Mouse (Mus musculus) neural tube, embryonic 12.5 days (tissue): ENCODE measurements around the gene Efl1. TPM values are rescaled to one million over a fixed set of nuclear protein-coding genes. Genes with fewer than 3 reads are reported as not detected.
A peak's percentile ranks its signal among the peaks of the same experiment; 100 is the strongest.

Experiments used
- ATAC-seq: fragments of 200-750 bp; cut with Nextera tagmentation; 2 replicates; pipeline ENCODE4 v1.8.0; 2017; ENCODE audit warnings: low read depth, mild to moderate bottlenecking, moderate TSS enrichment, moderate library complexity; ENCODE audit not compliant: low FRiP score
- H3K27ac ChIP-seq: fragments of 300-500 bp; sonication (generic); 2 replicates; pipeline ENCODE4 v1.5.1; 2016
- H3K27me3 ChIP-seq: fragments of 300-500 bp; sonication (generic); replicated peaks from 2 replicates; pipeline ENCODE4 v1.6.1; 2016; ENCODE audit warnings: mild to moderate bottlenecking
- H3K36me3 ChIP-seq: fragments of 300-500 bp; sonication (generic); 2 replicates; pipeline ENCODE4 v1.6.1; 2016; ENCODE audit warnings: mild to moderate bottlenecking
- H3K4me1 ChIP-seq: fragments of 300-500 bp; sonication (generic); 2 replicates; pipeline ENCODE4 v1.6.1; 2016
- H3K4me2 ChIP-seq: fragments of 300-500 bp; sonication (generic); replicated peaks from 2 replicates; pipeline ENCODE4 v1.6.1; 2016; ENCODE audit warnings: mild to moderate bottlenecking
- H3K4me3 ChIP-seq: fragments of 300-500 bp; sonication (generic); 2 replicates; pipeline ENCODE4 v1.5.1; 2016
- H3K9ac ChIP-seq: fragments of 300-500 bp; sonication (generic); 2 replicates; pipeline ENCODE4 v1.6.1; 2016; ENCODE audit warnings: mild to moderate bottlenecking
- H3K9me3 ChIP-seq: fragments of 300-500 bp; sonication (generic); 2 replicates; pipeline ENCODE4 v1.6.1; 2016; ENCODE audit warnings: mild to moderate bottlenecking
- WGBS: fragments of 180-500 bp; shearing (Covaris S2); methylation state at CpG from one replicate; pipeline ENCODE4 v1.1.7; 2016; 5-methylcytosine and 5-hydroxymethylcytosine counted together
- polyA plus RNA-seq: library from polyadenylated mRNA; unstranded; fragments of >200 nt; fragmentation: Nextera tagmentation; extraction: Ambion mirVana; gene quantifications from 2 replicates; pipeline ENCODE4 v1.2.1, GENCODE M21; 2016

Efl1 gene
- polyA plus RNA-seq, 1 experiment from 2014 or later, result 19.0 TPM

GRCm38 (mm10) chr7:82691021-82691738 lies 42.8 kb downstream of the Efl1 start:
- Histone ChIP-seq H3K27me3 (no peaks in the 10 kb centered on the region), H3K9me3 (no peaks in the 10 kb centered on the region), H3K36me3 (peaks cover 32% of the 10 kb centered on the region), H3K4me2 (no peak overlapping the region), H3K4me1 (no peaks in the 10 kb centered on the region), H3K27ac (no peak overlapping the region), H3K4me3 (no peak overlapping the region), H3K9ac (no peak overlapping the region)
- ATAC-seq, result no peak
- 89% methylated on average over 6 of the region's 6 CpGs for WGBS

- H3K27ac ChIP-seq, result no peak overlapping the region
- ATAC-seq, result no peak
These were observed 49.3 kb downstream of the Efl1 start for GRCm38 (mm10) chr7:82697668-82698067.

GRCm38 (mm10) chr7:82698968-82699367 lies 50.6 kb downstream of the Efl1 start:
- Histone ChIP-seq H3K4me2 (no peak overlapping the region), H3K27ac (no peak overlapping the region), H3K9me3 (no peaks in the 10 kb centered on the region), H3K27me3 (no peaks in the 10 kb centered on the region), H3K9ac (no peak overlapping the region), H3K4me1 (no peaks in the 10 kb centered on the region), H3K36me3 (peaks cover 27% of the 10 kb centered on the region), H3K4me3 (no peak overlapping the region)
- WGBS, result 95% methylated on average over 3 of the region's 3 CpGs
- ATAC-seq, result no peak

More at GRCm38 (mm10) chr7:82697668-82698067, 49.3 kb downstream of the Efl1 start:
- WGBS, result 78% methylated on average over 8 of the region's 8 CpGs
- Histone ChIP-seq H3K4me1 (no peaks in the 10 kb centered on the region), H3K9ac (no peak overlapping the region), H3K4me3 (no peak overlapping the region), H3K4me2 (no peak overlapping the region), H3K9me3 (no peaks in the 10 kb centered on the region), H3K27me3 (no peaks in the 10 kb centered on the region), H3K36me3 (peaks cover 40% of the 10 kb centered on the region)

GRCm38 (mm10) chr7:82702384-82703343 lies 54.2 kb downstream of the Efl1 start:
- Histone ChIP-seq H3K36me3 (peaks cover 13% of the 10 kb centered on the region; the same call in 1 of the 2 replicates), H3K4me2 (no peak overlapping the region)

GRCm38 (mm10) chr7:82709172-82709571 lies 60.8 kb downstream of the Efl1 start:
- Histone ChIP-seq H3K4me3 (no peak overlapping the region), H3K27ac (no peak overlapping the region), H3K36me3 (no peaks in the 10 kb centered on the region), H3K9me3 (no peaks in the 10 kb centered on the region), H3K27me3 (no peaks in the 10 kb centered on the region), H3K4me2 (no peak overlapping the region), H3K4me1 (no peaks in the 10 kb centered on the region), H3K9ac (no peak overlapping the region)
- 98% methylated on average over 4 of the region's 4 CpGs for WGBS
- ATAC-seq, result no peak

More at GRCm38 (mm10) chr7:82702384-82703343, 54.2 kb downstream of the Efl1 start:
- no peak overlapping the region for H3K4me3 ChIP-seq
- 78% methylated on average over 5 of the region's 5 CpGs for WGBS
- H3K9me3 ChIP-seq, result no peaks in the 10 kb centered on the region
- no peaks in the 10 kb centered on the region for H3K4me1 ChIP-seq
- no peak overlapping the region for H3K27ac ChIP-seq
- ATAC-seq, result no peak
- no peaks in the 10 kb centered on the region for H3K27me3 ChIP-seq
- no peak overlapping the region for H3K9ac ChIP-seq

- ATAC-seq, result peak; percentile 84; the same call in 1 of the 2 replicates
- H3K9ac ChIP-seq, result no peak overlapping the region
- no peak overlapping the region for H3K4me3 ChIP-seq
- no peak overlapping the region for H3K4me2 ChIP-seq
- H3K36me3 ChIP-seq, result no peaks in the 10 kb centered on the region
- H3K27me3 ChIP-seq, result no peaks in the 10 kb centered on the region
- no peaks in the 10 kb centered on the region for H3K9me3 ChIP-seq
- peaks cover 8% of the 10 kb centered on the region for H3K4me1 ChIP-seq
- WGBS, result 37% methylated on average over 7 of the region's 7 CpGs
- no peak overlapping the region for H3K27ac ChIP-seq
These were observed 66.9 kb downstream of the Efl1 start for GRCm38 (mm10) chr7:82715210-82715911.

- H3K27me3 ChIP-seq, result no peaks in the 10 kb centered on the region
- no peak overlapping the region for H3K4me3 ChIP-seq
- H3K27ac ChIP-seq, result peak overlapping the region; percentile 10; the same call in 1 of the 2 replicates
- H3K9me3 ChIP-seq, result no peaks in the 10 kb centered on the region
- no peaks in the 10 kb centered on the region for H3K36me3 ChIP-seq
- H3K4me1 ChIP-seq, result peaks cover 8% of the 10 kb centered on the region
- H3K4me2 ChIP-seq, result peak overlapping the region; percentile 3; the same call in 1 of the 2 replicates
- peak; percentile 65 for ATAC-seq
- 21% methylated on average over 8 of the region's 8 CpGs for WGBS
- H3K9ac ChIP-seq, result no peak overlapping the region
These were observed 67.6 kb downstream of the Efl1 start for GRCm38 (mm10) chr7:82715912-82716601.

GRCm38 (mm10) chr7:82719285-82719684 lies 70.9 kb downstream of the Efl1 start:
- peaks cover 13% of the 10 kb centered on the region for H3K4me1 ChIP-seq
- H3K27me3 ChIP-seq, result no peaks in the 10 kb centered on the region
- no peak for ATAC-seq
- no peak overlapping the region for H3K9ac ChIP-seq
- no peak overlapping the region for H3K27ac ChIP-seq
- 83% methylated on average over 5 of the region's 5 CpGs for WGBS
- H3K4me2 ChIP-seq, result no peak overlapping the region
- H3K9me3 ChIP-seq, result no peaks in the 10 kb centered on the region
- no peak overlapping the region for H3K4me3 ChIP-seq
- no peaks in the 10 kb centered on the region for H3K36me3 ChIP-seq

GRCm38 (mm10) chr7:82719740-82720139 lies 71.3 kb downstream of the Efl1 start:
- no peaks in the 10 kb centered on the region for H3K36me3 ChIP-seq
- H3K27me3 ChIP-seq, result no peaks in the 10 kb centered on the region
- no peaks in the 10 kb centered on the region for H3K9me3 ChIP-seq
- no peak overlapping the region for H3K9ac ChIP-seq
- H3K4me2 ChIP-seq, result no peak overlapping the region
- ATAC-seq, result no peak
- peaks cover 13% of the 10 kb centered on the region for H3K4me1 ChIP-seq
- no peak overlapping the region for H3K4me3 ChIP-seq
- no peak overlapping the region for H3K27ac ChIP-seq
- WGBS, result 79% methylated on average over 5 of the region's 5 CpGs

GRCm38 (mm10) chr7:82720501-82720900 lies 72.1 kb downstream of the Efl1 start:
- no peak overlapping the region for H3K27ac ChIP-seq
- H3K4me3 ChIP-seq, result no peak overlapping the region
- 87% methylated on average over 7 of the region's 7 CpGs for WGBS
- H3K27me3 ChIP-seq, result no peaks in the 10 kb centered on the region
- H3K4me1 ChIP-seq, result peaks cover 19% of the 10 kb centered on the region
- no peaks in the 10 kb centered on the region for H3K36me3 ChIP-seq
- no peaks in the 10 kb centered on the region for H3K9me3 ChIP-seq
- H3K9ac ChIP-seq, result no peak overlapping the region
- ATAC-seq, result no peak
- H3K4me2 ChIP-seq, result no peak overlapping the region

- Histone ChIP-seq H3K9ac (no peak overlapping the region), H3K4me2 (no peak overlapping the region), H3K27me3 (no peaks in the 10 kb centered on the region), H3K27ac (no peak overlapping the region), H3K36me3 (no peaks in the 10 kb centered on the region), H3K4me3 (no peak overlapping the region), H3K9me3 (no peaks in the 10 kb centered on the region), H3K4me1 (peaks cover 24% of the 10 kb centered on the region)
- 51% methylated on average over 7 of the region's 7 CpGs for WGBS
- no peak for ATAC-seq
These were observed 72.5 kb downstream of the Efl1 start for GRCm38 (mm10) chr7:82720906-82721305.
